Mouse (Mus musculus): ENCODE measurements at regions not wholly inside any gene's neighbourhood (a gene's known extent, or its start where the extent isn't known, plus 50 kb on each side); places are given as distances from the start of the nearest gene placed in this dataset.

DNA sequence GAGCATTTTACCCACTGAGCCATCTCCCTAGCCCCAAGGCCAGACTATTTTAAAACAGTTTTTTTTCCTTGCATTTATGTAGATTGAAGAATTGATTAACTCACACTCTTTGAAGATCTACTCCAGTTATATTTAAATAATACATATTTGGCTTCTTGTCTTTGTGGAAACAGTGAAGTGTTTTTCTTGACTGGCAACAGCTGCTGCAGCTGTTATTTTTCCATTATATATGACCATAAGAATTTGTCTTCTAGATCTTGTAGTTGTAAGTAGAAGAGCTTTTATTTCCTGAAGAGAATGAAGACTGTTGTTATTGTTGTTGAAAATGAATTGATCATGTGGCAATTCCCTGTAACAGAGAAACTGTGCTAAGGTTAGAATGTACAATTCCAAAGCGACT is 109.4 kb upstream of the Prickle1 start:
- TF ChIP-seq CTCF (conservative IDR thresholded peaks at IDR 0.05; ENCODE audit: low read length) (no peak), NANOG (IDR thresholded peaks at IDR 0.05; ENCODE audit: borderline replicate concordance, low read length) (no peak)

Measured in E14TG2a.4 (cell line).